ENCODE assay signal across 8 mouse cellular contexts in the genomic region with DNA sequence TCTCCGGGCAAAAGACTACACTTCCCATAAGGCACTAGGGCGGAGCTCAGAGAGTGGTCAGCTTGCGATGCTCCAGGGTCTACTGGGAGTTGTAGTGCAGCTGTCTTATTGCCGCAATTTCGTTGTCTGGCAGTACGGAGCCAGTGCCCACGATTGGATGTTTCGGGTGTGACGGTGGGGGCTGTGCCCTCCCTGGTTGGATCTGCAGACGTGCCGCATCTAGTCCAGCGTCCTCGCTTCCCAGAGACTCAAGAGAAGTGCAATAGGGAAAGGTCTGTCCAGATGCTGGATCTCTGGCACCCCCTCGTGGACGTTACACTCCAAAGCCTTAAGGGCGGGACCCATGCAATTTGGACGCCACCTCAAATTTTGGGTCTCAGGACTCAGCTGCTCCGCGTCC. TPM values are rescaled to one million over a fixed set of nuclear protein-coding genes. Genes with fewer than 3 reads are reported as not detected.
A peak's percentile ranks its signal among the peaks of the same experiment; 100 is the strongest.
DNase-seq lines count a peak whose midpoint lies in the region; ATAC-seq and TF ChIP-seq lines count a peak whose summit lies in the region.

No protein-coding gene starts in this region.

- H3K36me3 ChIP-seq in MEL (ENCODE audit: control insufficient read depth in 1 of 2, insufficient read depth in 2 of 2, low read length in 2 of 2) = peaks cover 0 to 18% of the 10 kb centered on the region in 2 experiments; a peak in 3 of 4 replicates
- peaks cover 9% of the 10 kb centered on the region for H3K36me3 ChIP-seq in lung, embryonic 16.5 days (ENCODE audit: control insufficient read depth, insufficient read depth, low read length)

- H3K79me2 ChIP-seq in MEL (ENCODE audit: control insufficient read depth, insufficient read depth, low read length, poor library complexity) = no peaks in the 10 kb centered on the region

- peak; percentile 67 for DNase-seq in MEL (ENCODE audit: low read depth, low spot score)
- peak; percentile 94 for DNase-seq in cerebellum, adult 8-10 months
- DNase-seq in forelimb bud, embryonic 11.5 days (ENCODE audit: low read depth, low spot score) = peak; percentile 95
- peak; percentile 93 for DNase-seq in layer of hippocampus, adult 9-10 months (ENCODE audit: low spot score)
- DNase-seq in ovary, postnatal 14 days (ENCODE audit: low spot score) = peak; percentile 85
- peak; percentile 84 for DNase-seq in thymus, postnatal 14 days

- no peak overlapping the region for H3K27ac ChIP-seq in MEL (ENCODE audit: control insufficient read depth, low read depth, low read length)
- H3K27ac ChIP-seq in lung, embryonic 16.5 days (ENCODE audit: low read length) = no peak overlapping the region

- peaks cover 3 to 8% of the 10 kb centered on the region in 2 experiments; a peak in 3 of 4 replicates for H3K4me1 ChIP-seq in MEL (ENCODE audit: control insufficient read depth in 1 of 2, insufficient read depth in 2 of 2, low read length in 2 of 2)
- peaks cover 4% of the 10 kb centered on the region for H3K4me1 ChIP-seq in lung, embryonic 16.5 days (replicated peaks; ENCODE audit: control insufficient read depth, insufficient read depth, low read length)

- 4% methylated on average over 19 of the region's 19 CpGs for WGBS in lung, embryonic 16.5 days

- no peaks in the 10 kb centered on the region for H3K27me3 ChIP-seq in MEL (ENCODE audit: control insufficient read depth in 1 of 2, insufficient read depth in 2 of 2, low read length in 2 of 2)
- no peaks in the 10 kb centered on the region for H3K27me3 ChIP-seq in lung, embryonic 16.5 days (ENCODE audit: control insufficient read depth, insufficient read depth, low read depth, low read length)

- no peak for TF ChIP-seq EP300 in MEL (IDR thresholded peaks at IDR 0.05; ENCODE audit: low read depth in 1 of 2, low read length in 2 of 2)

- peak; percentile 71 for TF ChIP-seq RAD21 in MEL (IDR thresholded peaks at IDR 0.05; ENCODE audit: low read depth, low read length)

- TF ChIP-seq POLR2A in MEL (IDR thresholded peaks at IDR 0.05; ENCODE audit: control insufficient read depth in 1 of 2, insufficient read depth in 1 of 2, low read depth in 1 of 2, low read length in 2 of 2, poor library complexity in 1 of 2) = no peak

- H3K4me3 ChIP-seq in MEL (ENCODE audit: control insufficient read depth in 1 of 2, insufficient read depth in 1 of 2, low read depth in 2 of 2, low read length in 2 of 2) = no peak overlapping the region
- H3K4me3 ChIP-seq in lung, embryonic 16.5 days (ENCODE audit: low read length) = peak overlapping the region; percentile 47

- ATAC-seq in hematopoietic stem cell, adult 5-6 weeks (replicated peaks in 1 of 2; ENCODE audit: insufficient read depth in 1 of 2, low FRiP score in 2 of 2, low TSS enrichment in 1 of 2, low read depth in 1 of 2, poor library complexity in 2 of 2, severe bottlenecking in 2 of 2) = peak; percentile 85 to 89
- peak; percentile 99 for ATAC-seq in lung, embryonic 16.5 days (ENCODE audit: low read depth)

- H3K9ac ChIP-seq in MEL (ENCODE audit: control insufficient read depth, low read depth, low read length, poor library complexity, severe bottlenecking) = no peak overlapping the region
- H3K9ac ChIP-seq in lung, embryonic 16.5 days (ENCODE audit: low read length) = peak overlapping the region; percentile 59

- no peaks in the 10 kb centered on the region for H3K9me3 ChIP-seq in MEL (replicated peaks; ENCODE audit: insufficient read depth, low read length)
- H3K9me3 ChIP-seq in lung, embryonic 16.5 days (ENCODE audit: control insufficient read depth, low read length) = no peaks in the 10 kb centered on the region

- TF ChIP-seq CTCF in MEL (IDR thresholded peaks at IDR 0.05 in 2 of 3, conservative IDR thresholded peaks at IDR 0.05 in 1 of 3; ENCODE audit: control insufficient read depth in 1 of 3, insufficient read depth in 1 of 3, low read depth in 2 of 3, low read length in 3 of 3, poor library complexity in 1 of 3, severe bottlenecking in 1 of 3) = peak; percentile 46 to 79 (median 74); a peak in 5 of 6 replicates

- peak overlapping the region; percentile 63 for H3K4me2 ChIP-seq in lung, embryonic 16.5 days (ENCODE audit: low read depth, low read length)

TF ChIP-seq in MEL, 35 proteins besides CTCF, POLR2A, EP300 and RAD21:
- TF ChIP-seq TCF12 (IDR thresholded peaks at IDR 0.05; ENCODE audit: low read depth, low read length) (no peak), NELFE (IDR thresholded peaks at IDR 0.05; ENCODE audit: low read depth, low read length) (no peak), USF2 (IDR thresholded peaks at IDR 0.05; ENCODE audit: borderline replicate concordance in 1 of 2, insufficient read depth in 1 of 2, low read depth in 1 of 2, low read length in 2 of 2) (no peak), ZMIZ1 (IDR thresholded peaks at IDR 0.05; ENCODE audit: low read depth, low read length) (no peak), SMC3 (IDR thresholded peaks at IDR 0.05; ENCODE audit: low read depth, low read length) (peak; percentile 66), KAT2A (conservative IDR thresholded peaks at IDR 0.05; ENCODE audit: low read depth, low read length) (peak; percentile 56; the same call in 1 of the 2 replicates), MAZ (IDR thresholded peaks at IDR 0.05; ENCODE audit: low read depth, low read length) (no peak), MXI1 (IDR thresholded peaks at IDR 0.05; ENCODE audit: low read depth, low read length) (no peak), ZC3H11A (IDR thresholded peaks at IDR 0.05; ENCODE audit: low read depth, low read length) (peak; percentile 49; the same call in 1 of the 2 replicates), CHD2 (IDR thresholded peaks at IDR 0.05; ENCODE audit: low read length) (no peak), HCFC1 (IDR thresholded peaks at IDR 0.05; ENCODE audit: low read depth, low read length) (peak; percentile 89), TBP (IDR thresholded peaks at IDR 0.05; ENCODE audit: low read depth, low read length) (no peak), SIN3A (IDR thresholded peaks at IDR 0.05; ENCODE audit: low read length) (peak; percentile 34; the same call in 1 of the 2 replicates), POLR2AphosphoS5 (IDR thresholded peaks at IDR 0.05; ENCODE audit: borderline replicate concordance, low read depth, low read length) (no peak), POLR2AphosphoS2 (IDR thresholded peaks at IDR 0.05; ENCODE audit: low read length) (no peak), MYB (IDR thresholded peaks at IDR 0.05; ENCODE audit: low read depth, low read length) (no peak), CHD1 (IDR thresholded peaks at IDR 0.05; ENCODE audit: low read depth, low read length) (no peak), MAX (IDR thresholded peaks at IDR 0.05; ENCODE audit: low read length) (no peak), MEF2A (IDR thresholded peaks at IDR 0.05; ENCODE audit: extremely low read depth, insufficient replicate concordance, low read depth, low read length, poor library complexity, severe bottlenecking) (no peak), JUND (IDR thresholded peaks at IDR 0.05; ENCODE audit: low read depth, low read length) (no peak), USF1 (IDR thresholded peaks at IDR 0.05; ENCODE audit: low read depth, low read length) (no peak)

RNA-seq across cellular contexts. Expression of a gene that starts 19.2 kb away (rescaled TPM):
- 47.4 and 49.4 TPM in 2 replicates for total RNA-seq in MEL (2012; rRNA removed)
- 100 to 1,000 TPM in 1 of 2 experiments, not detected in 1; 140 TPM for polyA plus RNA-seq in MEL (2012; ENCODE audit: insufficient read depth in 1 of 2, insufficient read length in 2 of 2, low read depth in 1 of 2, low replicate concordance in 2 of 2, missing spikeins in 1 of 2)
- total RNA-seq in hematopoietic stem cell, adult 5-6 weeks (2017) = 16.4 and 20.9 TPM in 2 replicates
- 59.5 and 60.0 TPM in 2 replicates for polyA plus RNA-seq in lung, embryonic 16.5 days (2015; fragmentation: Nextera tagmentation; extraction: Ambion mirVana)

RNA-seq across cellular contexts. Expression of a gene that starts 26.1 kb away (rescaled TPM):
- total RNA-seq in MEL (2012; rRNA removed) = not detected in 2 replicates
- polyA plus RNA-seq in MEL (2012; ENCODE audit: insufficient read depth in 1 of 2, insufficient read length in 2 of 2, low read depth in 1 of 2, low replicate concordance in 2 of 2, missing spikeins in 1 of 2) = not detected
- not detected in 2 replicates for total RNA-seq in hematopoietic stem cell, adult 5-6 weeks (2017)
- polyA plus RNA-seq in lung, embryonic 16.5 days (2015; fragmentation: Nextera tagmentation; extraction: Ambion mirVana) = 0.16 and 0.91 TPM in 2 replicates

RNA-seq across cellular contexts. Expression of a gene that starts 27.9 kb away (rescaled TPM):
- 0.07 TPM in 1 of 2 replicates, not detected in the other for total RNA-seq in MEL (2012; rRNA removed)
- under 1 TPM in 1 of 2 experiments, not detected in 1; 0.04 TPM for polyA plus RNA-seq in MEL (2012; ENCODE audit: insufficient read depth in 1 of 2, insufficient read length in 2 of 2, low read depth in 1 of 2, low replicate concordance in 2 of 2, missing spikeins in 1 of 2)
- 0.25 TPM in 1 of 2 replicates, not detected in the other for total RNA-seq in hematopoietic stem cell, adult 5-6 weeks (2017)
- 0.26 and 0.70 TPM in 2 replicates for polyA plus RNA-seq in lung, embryonic 16.5 days (2015; fragmentation: Nextera tagmentation; extraction: Ambion mirVana)

RNA-seq across cellular contexts. Expression of a gene that starts 32.4 kb away (rescaled TPM):
- total RNA-seq in MEL (2012; rRNA removed) = not detected in 2 replicates
- polyA plus RNA-seq in MEL (2012; ENCODE audit: insufficient read depth in 1 of 2, insufficient read length in 2 of 2, low read depth in 1 of 2, low replicate concordance in 2 of 2, missing spikeins in 1 of 2) = under 1 TPM in 1 of 2 experiments, not detected in 1; 0.04 TPM
- not detected in 2 replicates for total RNA-seq in hematopoietic stem cell, adult 5-6 weeks (2017)
- 0.16 and 0.21 TPM in 2 replicates for polyA plus RNA-seq in lung, embryonic 16.5 days (2015; fragmentation: Nextera tagmentation; extraction: Ambion mirVana)

RNA-seq across cellular contexts. Expression of a gene that starts 34.5 kb away (rescaled TPM):
- total RNA-seq in MEL (2012; rRNA removed) = 1.8 and 2.0 TPM in 2 replicates
- 1 to 10 TPM in 1 of 2 experiments, not detected in 1; 9.3 TPM for polyA plus RNA-seq in MEL (2012; ENCODE audit: insufficient read depth in 1 of 2, insufficient read length in 2 of 2, low read depth in 1 of 2, low replicate concordance in 2 of 2, missing spikeins in 1 of 2)
- not detected in 2 replicates for total RNA-seq in hematopoietic stem cell, adult 5-6 weeks (2017)
- polyA plus RNA-seq in lung, embryonic 16.5 days (2015; fragmentation: Nextera tagmentation; extraction: Ambion mirVana) = 0.72 and 0.84 TPM in 2 replicates
